Mouse (Mus musculus) embryonic facial prominence, embryonic 10.5 days (tissue): ENCODE data around the gene Jph4. TPM values are rescaled to one million over a fixed set of nuclear protein-coding genes. Genes with fewer than 3 reads are reported as not detected.

Source experiments
- DNase-seq: peaks from one replicate; pipeline ENCODE4 v3.0.0-alpha.2; 2017; ENCODE audit warnings: low spot score
- H3K27ac ChIP-seq: fragments of 300-500 bp; sonication (generic); replicated peaks from 2 replicates; pipeline ENCODE4 v1.5.1; 2016; ENCODE audit warnings: mild to moderate bottlenecking
- H3K27me3 ChIP-seq: fragments of 300-500 bp; sonication (generic); replicated peaks from 2 replicates; pipeline ENCODE4 v1.6.1; 2016; ENCODE audit warnings: low read depth, mild to moderate bottlenecking; ENCODE audit not compliant: poor library complexity, severe bottlenecking
- H3K36me3 ChIP-seq: fragments of 300-500 bp; sonication (generic); replicated peaks from 2 replicates; pipeline ENCODE4 v1.6.1; 2016; ENCODE audit warnings: mild to moderate bottlenecking, moderate library complexity
- H3K4me1 ChIP-seq: fragments of 300-500 bp; sonication (generic); 2 replicates; pipeline ENCODE4 v1.6.1; 2016
- H3K4me3 ChIP-seq: fragments of 300-500 bp; sonication (generic); 2 replicates; pipeline ENCODE4 v1.5.1; 2016; ENCODE audit warnings: mild to moderate bottlenecking, moderate library complexity
- H3K9me3 ChIP-seq: fragments of 300-500 bp; sonication (generic); 2 replicates; pipeline ENCODE4 v1.6.1; 2016; ENCODE audit warnings: mild to moderate bottlenecking
- WGBS: fragments of 180-500 bp; shearing (Covaris S2); methylation state at CpG from one replicate; pipeline ENCODE4 v1.1.7; 2016; 5-methylcytosine and 5-hydroxymethylcytosine counted together
- polyA plus RNA-seq: library from polyadenylated mRNA; unstranded; fragments of >200 nt; fragmentation: Nextera tagmentation; extraction: Ambion mirVana; gene quantifications from 2 replicates; pipeline ENCODE4 v1.2.1, GENCODE M21; 2016

Jph4 gene
- polyA plus RNA-seq, 1 experiment from 2014 or later = 0.81 TPM

DNA sequence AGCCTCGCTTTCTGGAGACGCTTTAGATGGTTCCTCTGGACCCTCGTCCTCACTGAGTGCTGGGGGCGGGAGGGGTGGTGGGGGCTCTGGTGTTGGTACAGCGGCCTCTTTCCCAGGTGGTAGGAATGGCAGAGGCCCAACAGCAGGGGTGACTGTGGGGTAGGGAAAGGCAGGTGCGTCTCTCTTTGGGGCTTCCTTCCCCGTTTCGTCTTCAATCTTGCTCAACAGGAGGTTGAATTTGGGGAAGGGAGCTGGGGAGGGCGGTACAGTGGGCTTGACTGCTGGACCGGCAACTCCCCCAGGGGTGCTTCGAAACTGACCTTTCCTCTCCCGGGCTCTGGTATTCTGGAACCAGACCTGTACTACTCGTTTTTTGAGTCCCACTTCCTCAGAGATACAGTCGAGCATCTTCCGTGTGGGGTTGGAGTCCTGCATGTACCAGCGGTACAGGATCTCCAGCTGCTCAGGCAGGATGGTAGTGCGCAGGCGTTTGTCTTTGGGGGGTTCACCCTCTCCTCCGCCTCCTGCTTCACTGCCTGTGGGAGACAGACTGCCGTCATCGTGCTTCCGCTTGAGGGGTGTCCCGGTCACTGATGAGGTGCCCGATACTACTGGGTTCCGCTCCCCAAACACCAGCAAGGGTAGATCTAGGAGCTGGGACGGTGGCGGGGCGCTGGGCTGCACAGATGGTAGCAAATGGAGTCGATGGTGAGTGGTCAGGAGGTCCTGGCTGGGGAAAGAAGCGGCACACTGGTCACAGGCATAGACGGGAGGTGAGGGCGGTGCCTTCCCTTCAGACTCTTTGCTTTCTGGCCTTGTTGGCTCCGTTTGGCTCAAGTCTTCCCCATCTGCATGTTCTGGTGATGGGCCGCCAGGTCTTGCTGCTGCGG lies 52.0 kb downstream of the Jph4 start:
- Histone ChIP-seq H3K27me3 (peaks cover 32% of the 10 kb centered on the region), H3K36me3 (peaks cover 58% of the 10 kb centered on the region), H3K9me3 (no peaks in the 10 kb centered on the region), H3K4me1 (peaks cover 39% of the 10 kb centered on the region), H3K27ac (no peak overlapping the region), H3K4me3 (no peak overlapping the region)
- 78% methylated on average over 35 of the region's 35 CpGs for WGBS
- DNase-seq = no peak

DNA sequence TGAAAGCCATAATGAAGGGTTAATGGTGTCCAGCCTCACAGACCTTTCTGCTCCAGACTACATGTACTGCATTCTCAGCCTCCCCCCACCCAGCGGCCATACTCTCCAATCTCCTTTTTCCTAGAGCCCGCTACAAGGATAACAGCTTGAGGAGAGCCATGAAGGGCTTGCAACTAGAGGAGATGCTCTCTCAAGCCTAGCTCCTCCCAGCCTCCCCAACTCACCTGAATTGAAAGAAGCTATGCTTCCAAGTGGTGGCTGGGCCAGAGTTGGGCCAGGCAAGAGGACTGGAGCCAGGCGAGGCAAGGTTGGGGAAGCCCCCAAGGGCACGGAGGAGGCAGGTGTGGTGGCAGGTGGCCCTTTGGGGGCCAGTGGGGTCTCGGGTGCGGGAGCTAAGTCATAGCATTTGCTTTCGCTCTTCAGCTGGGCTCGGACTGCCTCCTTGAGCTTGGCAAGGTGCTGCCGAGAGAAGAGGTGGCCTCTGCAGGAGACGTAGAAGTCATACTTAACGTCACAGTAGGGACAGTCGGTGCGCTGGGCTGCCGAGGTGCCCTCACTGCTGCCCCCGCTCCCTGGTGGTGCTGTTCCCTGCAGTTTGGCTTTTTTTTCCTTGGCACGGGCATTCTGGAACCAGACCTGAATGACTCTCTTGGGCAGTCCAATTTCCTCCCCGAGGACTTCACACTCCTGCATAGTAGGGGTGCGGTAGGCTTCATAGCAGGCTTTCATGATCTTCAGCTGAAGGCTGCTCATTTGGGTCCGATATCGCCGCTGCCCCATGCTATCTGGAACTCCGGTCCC lies 53.0 kb downstream of the Jph4 start:
- Histone ChIP-seq H3K4me3 (no peak overlapping the region), H3K9me3 (no peaks in the 10 kb centered on the region), H3K27ac (no peak overlapping the region), H3K27me3 (peaks cover 32% of the 10 kb centered on the region), H3K4me1 (peaks cover 40% of the 10 kb centered on the region), H3K36me3 (peaks cover 51% of the 10 kb centered on the region)
- DNase-seq = no peak
- 83% methylated on average over 22 of the region's 22 CpGs for WGBS

DNA sequence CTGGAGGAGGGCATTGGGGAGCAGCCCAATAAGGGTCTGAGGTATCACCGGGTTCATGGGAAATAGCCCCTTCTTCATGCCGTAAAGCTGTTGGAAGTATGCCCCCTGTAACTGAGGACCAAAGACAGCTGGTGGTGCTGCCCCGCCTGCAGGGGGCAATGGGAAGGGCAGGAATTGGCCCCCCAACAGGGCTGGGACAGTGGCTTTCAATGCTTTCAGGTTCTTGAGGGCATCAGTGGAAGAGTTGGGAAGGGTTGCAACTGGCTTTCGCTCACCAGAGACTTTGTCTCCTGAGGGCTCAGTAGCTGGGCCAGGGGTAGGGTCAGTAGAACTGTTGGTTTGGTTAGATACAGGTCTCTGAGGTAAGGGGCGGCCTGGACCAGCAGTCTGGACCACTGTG lies 53.6 kb downstream of the Jph4 start:
- Histone ChIP-seq H3K27ac (no peak overlapping the region; the same call in 1 of the 2 replicates), H3K36me3 (peaks cover 49% of the 10 kb centered on the region), H3K4me3 (no peak overlapping the region), H3K9me3 (no peaks in the 10 kb centered on the region), H3K27me3 (peaks cover 32% of the 10 kb centered on the region), H3K4me1 (peaks cover 40% of the 10 kb centered on the region)
- WGBS = 84% methylated on average over 5 of the region's 5 CpGs
- DNase-seq = no peak

DNA sequence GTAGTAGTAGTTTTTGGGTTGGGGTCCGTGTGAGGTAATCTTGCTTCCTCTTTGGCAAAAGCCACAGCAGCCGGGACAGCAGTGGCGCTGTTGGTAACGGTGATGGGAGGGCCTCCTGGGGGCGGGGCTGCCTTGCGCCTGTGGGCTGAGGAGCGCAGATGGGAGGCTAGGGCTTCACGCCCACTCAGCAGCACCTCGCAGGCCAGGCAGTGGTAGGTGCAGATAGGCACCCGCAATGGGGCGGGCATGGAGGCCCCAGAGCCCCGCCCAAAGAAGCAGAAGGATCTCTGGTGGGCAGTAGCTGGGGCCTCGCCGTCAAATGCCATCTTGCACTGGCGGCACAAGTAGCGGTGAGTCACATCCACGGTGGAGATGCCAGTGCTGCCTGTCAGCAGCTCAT lies 54.1 kb downstream of the Jph4 start:
- Histone ChIP-seq H3K9me3 (no peaks in the 10 kb centered on the region), H3K36me3 (peaks cover 44% of the 10 kb centered on the region), H3K4me3 (peak overlapping the region; percentile 25; the same call in 1 of the 2 replicates), H3K27me3 (peaks cover 32% of the 10 kb centered on the region), H3K4me1 (peaks cover 40% of the 10 kb centered on the region), H3K27ac (no peak overlapping the region; the same call in 1 of the 2 replicates)
- WGBS = 28% methylated on average over 17 of the region's 17 CpGs
- peak; percentile 57 for DNase-seq

DNA sequence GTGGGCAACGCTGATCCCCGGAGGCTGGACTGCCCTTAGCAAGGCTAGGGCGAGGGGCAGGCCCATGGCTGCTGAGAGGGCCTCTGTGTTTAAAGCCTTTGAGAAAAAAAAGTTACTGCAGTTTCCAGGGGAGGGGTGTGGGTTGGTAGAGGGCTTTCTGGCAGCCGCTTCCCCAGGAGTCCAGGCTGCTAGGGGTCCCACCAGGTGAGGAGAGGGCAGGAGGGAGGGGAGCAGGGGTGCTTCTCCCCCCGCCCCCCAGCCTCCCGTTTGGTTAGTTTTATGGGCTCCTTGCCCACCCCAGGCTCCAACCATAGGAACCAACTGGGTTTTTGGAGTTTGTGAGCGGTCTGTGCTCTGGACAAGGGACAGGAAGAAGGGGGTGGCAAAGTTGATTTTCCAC lies 54.9 kb downstream of the Jph4 start:
- WGBS = 39% methylated on average over 7 of the region's 7 CpGs
- H3K36me3 ChIP-seq = peaks cover 37% of the 10 kb centered on the region
- H3K4me1 ChIP-seq = peaks cover 40% of the 10 kb centered on the region
- H3K9me3 ChIP-seq = no peaks in the 10 kb centered on the region
- peaks cover 32% of the 10 kb centered on the region for H3K27me3 ChIP-seq
- DNase-seq = no peak
- H3K27ac ChIP-seq = 0 out of 2 replicates have a peak overlapping the region, but pooled peaks have one; percentile 30
- no peak overlapping the region for H3K4me3 ChIP-seq

DNA sequence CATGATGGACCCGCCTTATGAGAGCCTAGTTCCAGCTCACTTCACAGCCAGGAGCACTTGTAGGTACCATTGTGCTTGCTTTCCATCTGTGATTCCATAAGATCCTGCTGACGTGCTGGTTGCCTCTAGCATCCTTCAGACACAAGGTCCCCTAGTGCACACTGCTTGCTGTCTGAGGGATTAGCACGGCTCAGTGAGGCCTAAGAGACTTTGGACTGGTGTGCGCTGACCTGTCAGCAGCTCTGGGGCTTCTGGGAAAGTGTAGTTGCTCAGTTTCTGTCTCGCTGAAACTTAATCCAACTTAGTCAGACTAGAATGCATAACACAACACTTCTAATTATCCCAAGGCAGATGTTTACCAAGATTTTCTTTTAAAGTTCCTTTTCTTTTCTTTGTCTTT lies 56.8 kb downstream of the Jph4 start:
- DNase-seq = no peak
- 60% methylated on average over 5 of the region's 5 CpGs for WGBS
- no peaks in the 10 kb centered on the region for H3K9me3 ChIP-seq
- H3K4me3 ChIP-seq = no peak overlapping the region
- 0 out of 2 replicates have a peak overlapping the region, but pooled peaks have one; percentile 7 for H3K27ac ChIP-seq
- peaks cover 17% of the 10 kb centered on the region for H3K36me3 ChIP-seq
- peaks cover 24% of the 10 kb centered on the region for H3K27me3 ChIP-seq
- H3K4me1 ChIP-seq = peaks cover 40% of the 10 kb centered on the region

GRCm38 (mm10) chr14:55059009-55059408 lies 57.7 kb downstream of the Jph4 start:
- H3K36me3 ChIP-seq = peaks cover 8% of the 10 kb centered on the region
- DNase-seq = no peak
- no peaks in the 10 kb centered on the region for H3K9me3 ChIP-seq
- H3K4me1 ChIP-seq = peaks cover 38% of the 10 kb centered on the region
- H3K27me3 ChIP-seq = peaks cover 15% of the 10 kb centered on the region
- no peak overlapping the region for H3K27ac ChIP-seq
- WGBS = 82% methylated on average over 1 of the region's 1 CpGs
- no peak overlapping the region for H3K4me3 ChIP-seq

Other genes with a start within 250 kb of the Jph4 start
- 20.3 and 22.1 TPM in 2 replicates for gene Homez, start 246.0 kb downstream of the Jph4 start, polyA plus RNA-seq
- 0.56 and 0.60 TPM in 2 replicates for gene Ppp1r3e, start 239.4 kb downstream of the Jph4 start, polyA plus RNA-seq
- gene Bcl2l2, start 233.6 kb downstream of the Jph4 start, polyA plus RNA-seq = 2.3 and 2.5 TPM in 2 replicates
- 0.14 and 0.25 TPM in 2 replicates for gene Gm20521, start 233.5 kb downstream of the Jph4 start, polyA plus RNA-seq
- gene Pabpn1, start 224.4 kb downstream of the Jph4 start, polyA plus RNA-seq = 173 TPM in 2 replicates
- 41.4 and 45.7 TPM in 2 replicates for gene Slc22a17, start 203.8 kb downstream of the Jph4 start, polyA plus RNA-seq
- 42.4 and 42.9 TPM in 2 replicates for gene Efs, start 190.8 kb downstream of the Jph4 start, polyA plus RNA-seq
- gene Il25, start 184.2 kb downstream of the Jph4 start, polyA plus RNA-seq = 0.14 TPM in 1 of 2 replicates, not detected in the other
- gene Cmtm5, start 180.7 kb downstream of the Jph4 start, polyA plus RNA-seq = 2.2 and 2.7 TPM in 2 replicates
- gene Myh6, start 150.0 kb downstream of the Jph4 start, polyA plus RNA-seq = 0.26 and 2.0 TPM in 2 replicates
- gene Gm17428, start 140.0 kb downstream of the Jph4 start, polyA plus RNA-seq = not detected in 2 replicates
- 1.9 and 8.4 TPM in 2 replicates for gene Myh7, start 122.3 kb downstream of the Jph4 start, polyA plus RNA-seq
- 91.1 and 94.2 TPM in 2 replicates for gene Ngdn, start 101.5 kb downstream of the Jph4 start, polyA plus RNA-seq
- gene Zfhx2, start 24.6 kb downstream of the Jph4 start, polyA plus RNA-seq = 6.1 and 6.8 TPM in 2 replicates
- 22.4 and 22.8 TPM in 2 replicates for gene Thtpa, start 22.2 kb downstream of the Jph4 start, polyA plus RNA-seq
- gene Ap1g2, start 10.3 kb downstream of the Jph4 start, polyA plus RNA-seq = 14.5 and 15.8 TPM in 2 replicates
- gene Dhrs2, start 105.1 kb upstream of the Jph4 start, polyA plus RNA-seq = not detected in 2 replicates